Mouse (Mus musculus): ENCODE data around the gene Ndufa7. TPM values are rescaled to one million over a fixed set of nuclear protein-coding genes. Genes with fewer than 3 reads are reported as not detected.
A peak's percentile ranks its signal among the peaks of the same experiment; 100 is the strongest.
"Not testable (repeated sequence)": the region's sequence is repeated elsewhere in the genome, so short reads cannot be mapped to it uniquely, and the experiment has no call there.

Gene Ndufa7
- total RNA-seq, 2 experiments from 2014 or later, result 326 to 339 TPM

- peak; percentile 92 for DNase-seq
Observed at GRCm38 (mm10) chr17:33810334-33811141, 13.8 kb upstream of the Ndufa7 start, which contains the start of gene Kank3. Kank3 (plus strand) TSS chr17:33810519.

GRCm38 (mm10) chr17:33811142-33811516, 13.2 kb upstream of the Ndufa7 start:
- DNase-seq, result no peak

- DNase-seq, result no peak
Observed at GRCm38 (mm10) chr17:33812475-33812874, 11.9 kb upstream of the Ndufa7 start.

- DNase-seq, result peak; percentile 57
Observed at GRCm38 (mm10) chr17:33812990-33813389, 11.4 kb upstream of the Ndufa7 start.

- DNase-seq, result no peak
Observed at GRCm38 (mm10) chr17:33815399-33815798, 9.0 kb upstream of the Ndufa7 start.

- no peak for DNase-seq
Observed at GRCm38 (mm10) chr17:33816612-33817011, 7.8 kb upstream of the Ndufa7 start.

GRCm38 (mm10) chr17:33817184-33817968, 7.0 kb upstream of the Ndufa7 start:
- DNase-seq, result peak; percentile 95

GRCm38 (mm10) chr17:33817969-33818643, 6.3 kb upstream of the Ndufa7 start:
- DNase-seq, result no peak

GRCm38 (mm10) chr17:33822436-33822959, 1.9 kb upstream of the Ndufa7 start:
- DNase-seq, result no peak

GRCm38 (mm10) chr17:33823171-33823570, 1.2 kb upstream of the Ndufa7 start:
- not testable (repeated sequence) for DNase-seq

GRCm38 (mm10) chr17:33824997-33825330, 592 bp downstream of the Ndufa7 start:
- DNase-seq, result not testable (repeated sequence)

GRCm38 (mm10) chr17:33825462-33825861, 1.1 kb downstream of the Ndufa7 start:
- DNase-seq, result no peak

GRCm38 (mm10) chr17:33826850-33827249, 2.5 kb downstream of the Ndufa7 start:
- peak; percentile 45 for DNase-seq

GRCm38 (mm10) chr17:33828892-33829291, 4.5 kb downstream of the Ndufa7 start:
- peak; percentile 58 for DNase-seq

- no peak for DNase-seq
Observed at GRCm38 (mm10) chr17:33829561-33829960, 5.2 kb downstream of the Ndufa7 start.

GRCm38 (mm10) chr17:33842966-33843795, 18.8 kb downstream of the Ndufa7 start, which contains the start of gene Cd320:
Cd320 (plus strand) TSS chr17:33843091.
- peak; percentile 90 for DNase-seq

GRCm38 (mm10) chr17:33844196-33844595, 19.8 kb downstream of the Ndufa7 start:
- DNase-seq, result no peak

- DNase-seq, result no peak
Observed at GRCm38 (mm10) chr17:33848139-33848538, 23.8 kb downstream of the Ndufa7 start.

- no peak for DNase-seq
Observed at GRCm38 (mm10) chr17:33851331-33851730, 27.0 kb downstream of the Ndufa7 start.

- no peak for DNase-seq
Observed at GRCm38 (mm10) chr17:33857816-33858215, 33.4 kb downstream of the Ndufa7 start.

- no peak for DNase-seq
Observed at GRCm38 (mm10) chr17:33865330-33866030, 41.1 kb downstream of the Ndufa7 start.
